Mouse (Mus musculus) retina, postnatal 1 day (tissue): ENCODE measurements at regions not wholly inside any gene's neighbourhood (a gene's known extent, or its start where the extent isn't known, plus 50 kb on each side); places are given as distances from the start of the nearest gene placed in this dataset.
"Not testable (repeated sequence)": the region's sequence is repeated elsewhere in the genome, so short reads cannot be mapped to it uniquely, and the experiment has no call there.

Experiments used
- DNase-seq: peaks from one replicate; pipeline ENCODE4 v3.0.0-alpha.2; 2012

DNA sequence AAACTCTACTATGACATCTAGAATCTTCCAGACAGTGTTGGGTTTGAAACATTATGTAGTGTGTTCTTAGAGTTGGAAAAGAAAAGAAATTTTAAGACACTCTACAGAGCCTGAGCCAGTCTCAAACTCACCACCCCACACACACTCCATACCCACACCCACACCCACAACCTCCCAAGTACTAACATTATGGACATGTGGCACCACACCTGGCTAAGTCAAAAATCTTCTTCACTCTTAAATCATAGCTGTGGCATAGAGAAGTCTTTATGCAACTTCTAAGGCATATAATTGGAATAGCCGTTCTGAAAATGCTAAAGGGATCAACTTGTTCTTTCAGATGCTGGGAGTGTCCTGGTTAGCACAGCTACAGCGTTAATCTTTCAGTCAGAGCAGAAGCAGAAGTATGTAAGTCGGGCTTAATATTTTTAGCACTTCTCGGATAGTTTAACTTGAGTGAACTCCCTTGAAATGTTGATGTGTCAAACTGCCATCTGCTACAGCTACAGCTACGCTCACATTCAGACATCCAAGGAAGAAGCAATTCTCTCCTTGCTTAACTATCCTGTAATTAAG is 68.6 kb upstream of the Creb1 start:
- no peak for DNase-seq

DNA sequence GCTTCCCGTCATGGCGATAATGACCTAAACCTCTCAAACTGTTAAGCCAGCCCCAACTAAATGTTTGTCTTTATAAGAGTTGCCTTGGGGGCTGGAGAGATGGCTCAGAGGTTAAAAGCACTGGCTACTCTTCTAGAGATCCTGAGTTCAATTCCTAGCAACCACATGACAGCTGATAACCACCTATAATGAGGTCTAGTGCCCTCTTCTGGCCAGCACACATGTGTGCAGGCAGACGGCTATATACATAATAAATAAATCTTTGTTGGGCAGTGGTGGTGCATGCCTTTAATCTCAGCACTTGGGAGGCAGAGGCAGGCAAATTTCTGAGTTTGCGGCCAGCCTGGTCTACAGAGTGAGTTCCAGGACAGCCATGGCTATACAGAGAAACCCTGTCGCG is 70.8 kb upstream of the Creb1 start:
- not testable (repeated sequence) for DNase-seq

DNA sequence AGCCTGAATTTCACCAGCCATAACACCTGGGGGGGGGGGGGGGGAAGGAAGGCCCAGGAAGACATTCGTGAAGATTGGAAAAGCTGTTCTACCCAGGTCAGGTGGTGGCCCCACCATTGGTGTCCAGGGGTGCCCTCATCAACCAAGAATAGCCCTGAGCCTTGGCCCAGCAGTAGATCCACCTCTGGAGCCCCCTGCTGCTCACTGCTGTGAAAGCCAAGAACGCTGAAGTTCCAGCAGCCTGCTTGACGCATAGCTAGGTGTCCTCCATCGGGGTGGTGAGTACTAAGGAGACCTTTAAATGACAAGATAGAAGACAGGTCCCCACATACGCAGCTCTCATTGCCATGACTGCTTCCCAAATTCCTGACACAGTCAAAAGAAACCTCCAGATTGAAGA is 74.6 kb upstream of the Creb1 start:
- DNase-seq: no peak

DNA sequence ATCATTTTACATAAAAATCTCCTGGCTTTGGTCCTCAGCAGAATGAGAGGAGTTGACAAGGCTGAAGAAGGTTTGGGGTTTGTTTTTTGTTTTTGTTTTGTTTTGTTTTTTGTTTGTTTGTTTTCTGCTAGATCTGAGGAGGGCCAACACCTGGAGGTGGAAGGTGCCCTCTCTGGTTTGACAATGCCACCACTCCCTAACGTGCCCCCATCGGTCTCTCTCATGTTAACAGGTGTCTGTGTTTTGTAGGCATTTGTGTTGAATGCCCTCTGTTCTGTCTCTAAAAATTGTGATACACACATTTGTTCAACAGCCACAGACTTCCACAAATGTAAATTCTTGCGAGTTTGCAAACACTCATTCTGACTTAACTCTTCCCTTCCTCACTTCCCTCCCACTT is 83.3 kb upstream of the Creb1 start:
- no peak for DNase-seq

DNA sequence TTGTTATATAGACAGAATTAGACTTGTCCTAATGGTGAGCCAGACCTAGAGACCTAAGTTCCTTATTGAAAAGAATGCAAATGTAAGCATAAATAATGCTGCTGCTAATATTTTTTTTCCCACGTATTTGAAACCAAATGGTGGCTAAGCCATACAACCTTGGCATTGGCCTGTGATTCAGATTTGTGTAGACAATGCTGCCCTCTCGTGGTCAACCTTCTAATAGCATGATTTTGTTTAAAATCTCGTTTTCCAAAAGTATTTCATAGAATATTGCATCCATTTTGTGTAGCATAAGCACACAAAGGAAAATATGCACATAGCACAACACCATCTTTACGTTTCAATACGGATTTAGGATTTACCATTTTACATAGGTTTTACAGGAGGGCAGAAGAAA is 84.4 kb upstream of the Creb1 start:
- DNase-seq: peak; percentile 77

DNA sequence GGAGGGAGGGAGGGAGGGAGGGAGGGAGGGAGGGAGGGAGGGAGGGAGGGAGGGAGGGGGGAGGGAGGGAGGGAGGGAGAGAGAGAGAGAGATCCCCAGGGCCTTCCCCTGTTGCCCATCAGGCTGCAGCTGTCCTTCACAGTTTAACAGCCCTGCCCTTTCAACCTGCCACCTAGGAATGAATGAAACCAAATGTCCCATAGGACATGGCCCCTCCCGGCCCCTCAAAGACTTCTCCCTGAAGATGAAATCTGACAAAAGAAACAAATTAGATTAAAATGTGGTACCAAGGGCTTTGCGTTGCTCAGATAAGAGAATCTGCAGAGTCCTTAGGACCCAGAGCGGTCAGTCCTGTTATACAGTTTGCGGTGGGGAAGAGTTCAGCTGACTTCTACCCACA is 86.0 kb upstream of the Creb1 start:
- DNase-seq: no peak

DNA sequence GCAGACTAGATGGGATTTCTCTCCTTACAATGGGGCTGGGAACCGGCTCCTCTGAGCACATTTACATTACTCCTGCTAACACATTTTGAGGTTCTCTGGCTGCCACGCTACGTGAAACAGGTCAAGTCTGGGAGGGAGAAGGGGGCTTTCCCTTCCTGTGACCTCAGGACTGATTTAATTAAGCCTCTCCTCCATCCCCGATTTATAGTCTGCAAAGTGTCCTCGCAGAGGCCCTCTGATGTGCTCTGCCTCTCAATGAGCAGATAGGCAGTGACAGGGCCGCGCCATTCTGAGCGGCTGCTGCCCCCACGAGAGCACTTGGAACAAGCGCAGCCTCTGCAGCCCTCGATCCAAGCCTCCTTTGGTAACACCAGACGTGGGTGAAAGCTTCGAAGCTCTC is 86.5 kb upstream of the Creb1 start:
- DNase-seq: peak; percentile 93

DNA sequence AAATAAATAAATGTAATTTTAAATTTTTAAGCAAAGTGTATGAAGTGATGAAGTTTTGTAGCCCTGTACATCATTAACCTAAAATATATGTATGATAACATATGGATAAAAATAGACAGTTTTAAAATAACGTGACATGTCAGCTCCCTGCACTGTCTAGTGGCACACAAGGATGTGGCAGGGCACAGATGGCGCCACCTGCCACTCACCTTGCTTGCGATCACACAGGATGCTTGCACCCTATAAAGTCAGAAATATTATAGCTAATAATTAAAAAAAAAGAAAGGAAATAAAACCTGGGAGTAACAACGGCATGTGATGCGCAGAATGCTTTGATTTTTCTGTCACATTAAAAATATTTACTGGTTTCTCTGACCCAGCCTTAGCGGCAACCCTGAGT is 89.0 kb upstream of the Creb1 start:
- no peak for DNase-seq

DNA sequence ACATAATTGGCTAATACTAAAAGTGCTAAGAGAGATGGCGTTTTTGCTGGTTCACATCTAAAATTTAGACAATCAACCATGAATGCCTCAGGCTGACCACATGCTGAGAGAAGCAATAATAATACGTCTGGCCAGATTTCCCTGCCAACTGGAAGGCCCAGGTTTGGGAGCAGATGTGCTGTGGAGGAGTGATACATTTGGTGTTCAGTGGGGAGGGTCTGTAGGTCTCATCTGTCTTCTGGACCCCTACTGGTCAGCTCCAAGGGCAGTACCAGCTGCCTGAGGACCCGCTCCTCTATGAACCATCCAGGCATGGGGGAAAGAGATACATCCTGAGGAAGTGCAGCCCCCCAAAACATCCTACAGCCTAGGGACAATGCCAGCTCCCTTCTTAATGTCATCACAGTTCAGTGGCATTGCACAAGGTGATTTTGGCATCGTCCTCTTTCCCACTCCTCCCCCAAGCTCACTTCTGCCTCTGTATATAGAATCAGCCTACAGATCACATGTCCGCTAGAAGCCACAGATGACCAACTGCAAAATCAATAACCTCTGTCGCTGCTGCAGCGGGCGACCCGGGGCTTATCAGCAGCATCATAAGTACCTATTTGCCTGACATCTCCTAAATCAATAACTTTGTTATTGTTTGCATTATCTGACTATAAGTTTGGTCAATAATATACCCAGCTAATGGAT is 90.1 kb upstream of the Creb1 start:
- DNase-seq: peak; percentile 47

DNA sequence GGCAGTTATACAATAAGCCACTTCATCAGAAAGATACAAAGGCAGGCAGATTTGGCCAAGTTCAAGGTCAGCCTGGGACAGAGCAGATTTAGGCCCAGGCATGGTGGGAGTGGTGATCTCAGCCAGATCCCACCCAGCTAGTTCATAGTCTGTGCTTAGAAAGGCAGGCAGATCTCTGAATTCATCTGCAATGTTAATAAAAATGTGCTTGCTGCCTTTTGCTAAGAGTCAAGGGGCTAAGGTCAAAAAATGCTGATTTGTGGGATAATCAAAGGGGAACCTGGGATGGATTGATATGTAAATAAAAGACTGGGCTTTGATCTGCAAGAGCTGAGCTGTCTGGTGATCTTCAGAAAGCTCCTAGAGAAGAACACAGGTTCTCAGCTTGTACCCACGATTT is 109.2 kb upstream of the Creb1 start:
- no peak for DNase-seq

DNA sequence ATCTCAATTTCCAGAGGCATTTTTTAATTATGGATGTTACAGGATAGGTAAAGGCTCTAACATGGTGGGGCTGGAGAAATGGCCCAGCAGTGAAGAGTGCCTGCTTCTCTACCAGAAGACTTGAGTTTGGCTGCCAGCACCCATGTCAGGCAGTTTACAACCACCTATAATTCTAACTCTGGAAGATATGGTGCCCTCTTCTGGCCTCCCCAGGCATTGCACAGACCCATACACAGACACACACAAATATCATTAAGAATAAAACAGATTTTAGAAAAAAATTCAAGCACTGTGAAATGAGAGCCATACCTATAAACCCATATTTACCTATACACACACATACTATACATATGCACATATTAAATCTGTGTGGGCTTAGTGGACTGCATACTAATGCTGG is 113.9 kb upstream of the Creb1 start:
- DNase-seq: no peak

DNA sequence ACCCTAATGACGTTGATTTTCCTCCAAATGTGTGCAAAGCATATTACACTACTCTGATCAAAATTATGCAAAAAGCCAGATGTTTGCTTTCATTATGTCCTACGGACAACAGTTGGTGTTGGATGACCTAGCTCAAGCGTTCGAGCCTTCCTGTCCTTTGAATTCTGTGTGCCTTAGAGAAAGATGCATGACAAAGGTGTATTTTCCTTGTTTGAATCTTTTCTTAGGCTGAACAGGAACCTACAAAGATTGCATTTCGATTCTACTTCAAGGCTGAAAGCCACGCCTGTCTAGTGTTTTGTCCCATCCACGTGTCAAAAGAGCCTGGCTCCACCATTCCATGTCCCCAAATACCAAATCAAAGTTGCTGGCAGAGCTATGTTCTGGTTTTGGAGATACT is 116.5 kb upstream of the Creb1 start:
- no peak for DNase-seq

DNA sequence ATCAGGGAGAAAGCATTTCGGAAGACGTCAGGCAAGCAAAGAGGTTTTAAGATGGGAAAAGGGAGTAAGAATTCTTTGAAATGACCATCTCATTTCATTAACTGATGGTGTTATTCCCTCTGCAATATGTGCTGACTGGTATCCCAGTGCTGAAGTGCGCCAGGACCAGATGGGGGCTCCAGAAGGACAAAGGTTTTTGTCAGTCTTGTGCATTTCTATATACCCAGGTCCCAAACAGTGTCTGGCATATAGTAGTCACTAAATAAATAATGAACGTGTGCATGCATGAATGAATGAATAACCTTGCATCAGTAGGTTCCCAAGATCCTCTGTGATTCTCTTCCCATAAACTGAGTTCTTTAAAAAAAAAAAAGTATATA is 119.3 kb upstream of the Creb1 start:
- DNase-seq: peak; percentile 29

DNA sequence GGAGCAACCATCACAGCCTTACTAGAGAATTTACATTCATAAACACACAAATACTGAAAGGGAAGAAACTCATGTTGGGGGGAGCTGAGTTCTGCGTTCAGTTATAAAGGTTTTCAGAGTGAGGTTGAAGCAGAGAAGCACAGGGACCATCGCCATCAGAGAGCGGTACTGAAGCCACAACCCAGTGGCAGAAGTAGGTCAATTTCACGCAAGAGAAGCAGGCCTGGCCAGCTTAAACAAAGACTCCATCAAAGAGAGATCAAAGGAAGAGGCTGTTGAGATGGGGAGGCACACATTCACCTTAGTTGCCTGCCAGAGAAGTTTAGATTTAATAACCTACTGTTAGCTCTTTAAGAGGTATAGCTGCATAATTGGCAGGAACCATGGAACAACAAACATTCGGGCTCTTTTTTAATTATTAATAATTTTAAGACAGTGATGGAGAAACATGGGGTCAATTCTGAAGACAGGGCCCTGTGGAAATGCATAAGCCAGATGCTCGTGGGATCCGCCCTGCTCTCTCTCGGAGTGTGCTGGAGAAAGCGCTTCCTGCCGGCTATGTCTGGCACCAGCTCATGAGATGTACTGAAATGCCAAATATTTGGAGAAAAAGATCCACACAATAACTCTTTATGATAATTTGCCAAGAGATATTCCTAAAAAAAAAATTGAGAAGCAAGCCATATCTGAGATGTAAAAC is 119.8 kb upstream of the Creb1 start:
- DNase-seq: peak; percentile 86

DNA sequence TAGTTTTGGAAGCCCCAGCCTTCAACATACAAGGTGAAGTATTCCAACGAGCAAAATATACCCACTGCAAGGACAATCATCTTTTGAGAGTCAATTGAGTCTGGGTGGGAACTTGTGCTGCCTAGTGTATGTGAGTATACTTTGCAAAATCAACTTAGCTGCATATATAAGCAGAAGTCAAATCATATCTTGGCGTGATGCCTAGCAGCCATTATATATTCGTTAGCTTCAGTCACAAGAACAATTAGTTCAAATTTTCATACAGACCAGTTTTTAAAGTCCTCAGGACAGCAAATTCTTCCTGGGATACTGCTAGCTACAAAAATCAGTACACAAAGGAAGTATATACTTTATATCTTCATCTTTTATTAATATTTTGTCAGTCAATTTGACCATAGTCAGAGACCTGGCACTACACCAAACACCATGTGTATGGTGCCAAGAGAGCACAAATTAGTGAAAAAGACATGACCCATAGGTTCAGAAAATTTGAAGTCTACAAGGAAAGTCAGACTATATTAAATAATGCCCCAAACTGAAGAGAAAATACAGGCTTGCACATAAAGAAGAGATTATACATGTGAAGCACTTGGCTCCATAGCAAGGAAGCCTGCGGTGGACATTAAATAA is 120.5 kb upstream of the Creb1 start:
- DNase-seq: peak; percentile 36

DNA sequence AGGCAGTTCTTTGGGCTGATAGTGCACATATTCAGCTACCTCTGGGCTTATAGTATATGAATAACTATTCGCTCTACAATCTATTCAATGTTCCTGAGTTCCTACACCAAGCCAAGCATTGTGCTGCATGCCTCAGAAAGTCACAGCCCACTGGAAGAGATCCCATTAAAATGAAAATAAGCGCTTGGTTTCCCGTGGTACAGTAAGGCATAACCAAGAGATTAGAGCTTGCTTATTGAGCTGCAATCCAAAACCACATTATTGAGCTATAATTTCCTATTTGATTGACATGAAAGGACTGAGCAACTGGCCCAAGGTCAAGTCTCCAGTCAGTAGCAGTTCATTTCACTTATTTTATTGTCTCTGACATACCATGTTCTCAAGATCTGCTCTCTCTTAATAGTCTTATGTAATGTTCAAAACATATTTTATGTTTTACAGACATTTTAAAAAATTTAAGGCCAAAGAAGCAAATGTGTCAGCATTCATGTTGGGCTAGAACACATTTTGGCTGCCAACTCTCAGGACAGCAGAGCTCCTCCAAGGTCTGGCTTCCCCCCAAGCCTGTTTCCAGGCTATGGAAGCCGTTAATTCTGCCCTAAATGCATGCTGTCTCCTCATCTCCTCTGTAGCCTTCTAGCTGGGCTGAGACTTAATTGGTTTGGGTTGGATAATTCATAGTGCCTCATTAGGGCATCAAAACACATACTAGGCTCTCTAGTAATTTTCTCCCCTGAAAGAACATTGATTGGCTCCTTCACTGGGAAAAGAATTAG is 123.5 kb upstream of the Creb1 start:
- peak; percentile 88 for DNase-seq

DNA sequence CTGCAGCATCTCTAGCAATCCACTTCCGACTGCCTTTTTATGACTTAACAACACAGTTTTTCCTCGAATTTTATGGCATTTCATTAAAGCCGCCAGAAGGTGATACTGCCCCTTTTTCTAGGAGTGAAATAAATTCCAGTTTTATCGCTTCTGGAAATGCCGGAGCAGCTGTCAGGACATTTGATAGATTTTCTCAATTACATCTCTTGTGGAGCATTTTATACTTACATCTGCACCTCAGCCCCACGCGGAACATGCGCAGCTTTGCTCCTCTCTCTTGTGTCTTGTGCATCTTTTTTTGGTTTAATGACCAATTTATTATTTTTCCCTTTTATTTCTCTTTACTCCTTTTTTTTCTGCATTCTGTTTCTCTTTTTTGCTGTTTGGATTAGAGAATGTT is 140.9 kb upstream of the Creb1 start:
- DNase-seq: no peak

DNA sequence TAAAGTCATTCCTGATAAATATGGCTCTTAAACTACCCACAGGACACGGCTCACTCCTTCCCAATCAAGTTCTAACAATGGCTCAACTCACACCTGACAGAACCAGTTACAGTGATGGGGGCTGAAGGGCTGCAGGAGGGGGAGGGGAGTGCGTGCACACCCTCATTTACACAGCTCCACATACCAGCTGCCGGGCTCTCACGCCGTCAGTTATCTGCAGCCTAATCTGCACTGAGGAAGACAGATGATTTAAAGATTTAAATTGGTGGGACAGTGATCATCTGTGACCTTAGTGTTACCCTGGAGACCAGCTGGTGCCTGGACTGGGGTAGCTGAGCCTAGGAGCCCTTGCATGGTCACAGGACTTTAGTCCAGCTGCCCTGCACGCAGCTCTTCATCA is 151.2 kb upstream of the Creb1 start:
- peak; percentile 97 for DNase-seq

DNA sequence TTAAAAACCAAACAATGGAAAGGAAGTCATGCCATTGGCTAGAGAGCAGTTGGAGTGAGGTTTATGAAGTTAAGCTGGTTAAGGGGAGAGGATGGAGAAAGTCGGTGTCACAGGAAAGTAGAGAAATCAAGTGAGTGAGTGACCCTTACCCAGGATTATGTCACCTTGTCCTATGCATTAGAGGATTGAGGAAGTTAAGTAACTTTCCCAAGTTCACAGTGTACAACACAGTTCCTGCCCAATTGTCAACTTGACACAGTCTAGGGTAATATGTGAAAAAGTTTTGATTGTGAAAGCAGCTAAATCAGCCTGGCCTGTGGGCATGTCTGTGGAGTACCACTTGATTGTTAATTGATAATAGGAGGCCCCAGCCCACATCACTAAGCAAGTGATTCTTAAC is 156.0 kb upstream of the Creb1 start:
- not testable (repeated sequence) for DNase-seq

DNA sequence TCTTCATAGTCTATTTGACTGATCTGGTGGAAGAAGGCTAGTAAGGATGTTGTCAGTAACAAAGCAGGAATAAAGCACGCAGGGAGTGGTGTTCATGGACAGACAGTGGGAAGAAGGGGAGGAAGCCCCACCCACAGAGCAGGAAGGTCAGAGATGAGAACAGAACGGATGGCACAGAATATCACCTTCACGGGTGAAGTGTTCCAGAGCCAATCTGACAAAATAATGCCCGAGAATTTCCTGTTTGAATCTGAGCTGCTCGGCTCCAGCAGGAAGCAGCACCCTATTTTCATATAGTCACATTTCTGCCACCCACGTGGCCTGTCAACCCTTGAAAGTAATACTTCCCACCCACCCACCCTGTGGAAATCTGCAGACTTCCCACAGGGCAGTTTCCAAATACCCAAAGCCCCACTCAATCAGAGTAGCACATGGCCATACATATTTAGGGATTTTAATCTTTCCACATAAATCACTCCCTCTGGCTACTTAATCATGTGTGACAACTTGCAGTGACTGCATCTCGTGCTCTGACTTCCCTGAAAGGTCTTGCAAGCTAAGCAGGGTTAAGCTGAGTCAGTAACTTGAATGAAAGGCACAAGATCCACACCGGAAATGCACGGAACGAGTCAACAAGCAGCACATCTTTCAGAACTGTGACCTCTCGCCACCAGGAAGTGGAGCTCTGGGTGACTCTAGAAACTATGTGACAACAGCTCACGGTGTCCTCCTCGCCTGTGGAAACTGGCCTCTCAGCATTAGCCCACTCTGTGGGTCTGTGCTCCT is 158.0 kb upstream of the Creb1 start:
- DNase-seq: peak; percentile 33

DNA sequence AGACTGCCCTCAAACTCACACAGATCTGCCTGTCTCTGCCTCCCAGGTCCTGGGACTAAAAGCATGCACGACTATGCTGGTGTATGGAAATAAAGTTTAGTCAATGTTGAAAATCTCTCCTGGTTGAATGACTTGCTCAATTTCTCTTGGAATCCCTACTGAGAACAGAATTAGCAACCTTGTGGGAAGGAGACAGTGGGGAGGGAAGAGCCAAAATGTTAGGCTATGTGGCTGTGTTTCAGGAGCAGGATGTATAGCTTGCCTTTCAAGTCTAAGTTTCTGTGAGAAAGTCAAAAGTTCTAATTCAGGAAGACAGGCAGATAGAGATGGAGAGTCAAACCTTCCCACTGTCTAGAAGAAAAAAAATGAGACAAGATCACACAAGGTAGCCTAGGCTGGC is 168.3 kb upstream of the Creb1 start:
- no peak for DNase-seq

DNA sequence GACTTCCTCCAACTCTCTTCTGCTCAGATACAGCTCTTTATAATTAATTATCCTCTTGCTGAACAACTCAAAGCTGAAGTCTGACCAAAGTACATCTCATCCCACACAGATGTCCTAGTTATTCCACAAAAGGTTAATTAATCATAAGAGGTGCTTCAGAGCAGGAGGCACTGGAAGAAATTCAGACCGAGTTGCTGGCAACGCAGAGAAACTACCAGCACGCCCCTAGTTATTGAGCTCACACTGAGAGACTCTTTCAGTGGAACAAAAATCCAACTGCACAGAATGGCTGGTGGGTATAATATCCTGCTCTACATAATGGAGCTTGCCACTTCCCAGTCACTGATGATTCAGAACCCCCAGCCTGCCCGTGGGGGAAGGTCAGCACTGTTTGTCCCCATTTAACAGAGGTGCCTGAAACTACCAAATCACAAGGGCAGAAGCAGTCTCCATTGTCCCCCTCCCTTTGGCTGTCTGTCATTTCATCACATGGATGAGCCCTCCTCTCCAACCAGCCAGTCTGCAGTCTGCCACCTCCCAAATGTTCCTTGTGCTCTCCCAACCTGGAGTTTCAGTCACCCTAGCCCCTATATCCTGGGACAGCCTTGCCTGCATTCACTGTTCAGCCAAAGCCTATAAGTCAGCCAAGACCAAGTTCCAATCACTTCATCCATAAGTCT is 170.3 kb upstream of the Creb1 start:
- DNase-seq: peak; percentile 82
